Mouse (Mus musculus): ENCODE results near the gene Morn3.

GRCm38 (mm10) chr5:123064207-123064606, 17.4 kb upstream of the Morn3 start:
- TF ChIP-seq CTCF (IDR thresholded peaks at IDR 0.05) (peak; percentile 60), EP300 (IDR thresholded peaks at IDR 0.05) (no peak)

Measured in lung, postnatal 0 days (tissue).